Mouse (Mus musculus) hindbrain, embryonic 13.5 days (tissue): ENCODE results near the gene Msl2. TPM values are rescaled to one million over a fixed set of nuclear protein-coding genes. Genes with fewer than 3 reads are reported as not detected.

Experiments used
- ATAC-seq: fragments of 200-750 bp; cut with Nextera tagmentation; 2 replicates; pipeline ENCODE4 v1.8.0; 2017; ENCODE audit warnings: moderate TSS enrichment; ENCODE audit not compliant: low FRiP score
- H3K27ac ChIP-seq: fragments of 300-500 bp; sonication (generic); 2 replicates; pipeline ENCODE4 v1.5.1; 2015; ENCODE audit warnings: inconsistent platforms, mild to moderate bottlenecking, moderate library complexity
- H3K27me3 ChIP-seq: fragments of 300-500 bp; sonication (generic); 2 replicates; pipeline ENCODE4 v1.6.1; 2015; ENCODE audit warnings: mild to moderate bottlenecking, inconsistent platforms
- H3K36me3 ChIP-seq: fragments of 300-500 bp; sonication (generic); 2 replicates; pipeline ENCODE4 v1.6.1; 2015; ENCODE audit warnings: mild to moderate bottlenecking, inconsistent platforms
- H3K4me1 ChIP-seq: fragments of 300-500 bp; sonication (generic); replicated peaks from 2 replicates; pipeline ENCODE4 v1.6.1; 2015; ENCODE audit warnings: inconsistent platforms
- H3K4me2 ChIP-seq: fragments of 300-500 bp; sonication (generic); 2 replicates; pipeline ENCODE4 v1.6.1; 2015; ENCODE audit warnings: inconsistent platforms, mild to moderate bottlenecking, moderate library complexity
- H3K4me3 ChIP-seq: fragments of 300-500 bp; sonication (generic); 2 replicates; pipeline ENCODE4 v1.5.1; 2015; ENCODE audit warnings: mild to moderate bottlenecking, inconsistent platforms
- H3K9ac ChIP-seq: fragments of 300-500 bp; sonication (generic); 2 replicates; pipeline ENCODE4 v1.6.1; 2015; ENCODE audit warnings: mild to moderate bottlenecking, inconsistent platforms
- H3K9me3 ChIP-seq: fragments of 300-500 bp; sonication (generic); 2 replicates; pipeline ENCODE4 v1.6.1; 2016; ENCODE audit warnings: inconsistent platforms
- WGBS: fragments of 180-500 bp; shearing (Covaris S2); methylation state at CpG from one replicate; pipeline ENCODE4 v1.1.7; 2015; 5-methylcytosine and 5-hydroxymethylcytosine counted together
- polyA plus RNA-seq: library from polyadenylated mRNA; unstranded; fragments of >200 nt; fragmentation: Nextera tagmentation; extraction: Ambion mirVana; gene quantifications from 2 replicates; pipeline ENCODE4 v1.2.1, GENCODE M21; 2015

The Msl2 gene
- polyA plus RNA-seq, 1 experiment from 2014 or later = 6.6 TPM

DNA sequence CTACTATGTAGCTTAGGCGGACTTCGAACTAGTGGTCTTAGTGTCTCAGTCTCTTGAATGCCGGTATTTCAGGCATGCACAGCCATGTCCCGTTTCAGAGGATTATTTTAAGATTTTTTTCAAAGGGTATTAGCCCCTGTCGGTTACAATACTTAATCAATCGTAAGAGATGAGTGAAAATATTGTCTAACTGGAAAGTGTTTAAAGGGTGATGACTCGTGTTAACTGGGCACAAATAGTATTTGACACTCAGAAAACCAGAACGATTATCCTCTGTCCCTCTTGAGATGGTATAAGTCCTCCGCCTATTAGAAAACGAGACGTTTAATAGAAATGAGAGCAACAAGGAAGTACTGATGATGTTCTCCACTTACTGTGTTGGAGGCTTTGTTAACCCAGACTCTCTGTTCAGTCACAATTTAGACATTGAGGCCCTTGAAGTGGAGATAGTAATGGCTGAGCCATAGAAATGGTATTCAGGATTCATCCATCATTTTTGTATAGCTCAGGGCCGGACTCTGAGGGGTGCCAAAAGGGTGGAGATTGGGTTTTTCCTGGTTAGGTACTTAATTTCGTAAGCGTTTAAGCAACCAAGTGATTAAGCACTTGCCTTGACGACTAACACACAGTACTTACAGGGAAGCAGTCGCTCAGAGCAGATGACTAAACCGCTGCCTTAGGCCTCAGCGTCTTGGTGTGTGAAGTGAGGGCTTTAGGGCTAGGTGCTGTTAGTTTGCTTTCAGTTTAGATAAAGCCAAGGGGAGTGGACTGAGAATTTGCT lies 2.4 kb downstream of the Msl2 start:
- peak overlapping the region; percentile 98 for H3K9ac ChIP-seq
- no peaks in the 10 kb centered on the region for H3K36me3 ChIP-seq
- H3K27me3 ChIP-seq = no peaks in the 10 kb centered on the region
- peak overlapping the region; percentile 95 for H3K4me2 ChIP-seq
- no peak for ATAC-seq
- H3K4me1 ChIP-seq = peaks cover 44% of the 10 kb centered on the region
- 1% methylated on average over 18 of the region's 18 CpGs for whole genome bisulfite sequencing
- H3K27ac ChIP-seq = peak overlapping the region; percentile 27; the same call in 1 of the 2 replicates
- H3K4me3 ChIP-seq = peak overlapping the region; percentile 99
- H3K9me3 ChIP-seq = no peaks in the 10 kb centered on the region

DNA sequence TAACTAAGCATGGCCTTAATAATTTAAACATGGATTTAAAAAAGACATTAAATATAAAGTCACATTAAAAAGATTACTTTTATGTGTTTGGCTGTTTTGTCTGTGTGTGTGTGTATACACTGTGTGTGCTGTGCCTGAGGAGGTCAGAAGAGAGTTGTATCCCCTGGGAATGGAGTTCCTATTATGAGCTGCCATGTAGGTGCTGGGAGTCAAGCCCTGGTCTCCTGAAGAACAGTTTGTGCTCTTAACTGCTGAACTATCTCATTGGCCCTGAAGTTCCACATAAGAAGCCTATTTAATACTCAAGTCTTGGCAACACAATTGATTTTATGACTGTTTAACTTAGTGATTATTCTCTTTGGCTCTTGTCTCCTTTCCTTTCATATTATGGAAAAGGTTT lies 3.6 kb downstream of the Msl2 start:
- peaks cover 48% of the 10 kb centered on the region for H3K4me1 ChIP-seq
- H3K4me3 ChIP-seq = peak overlapping the region; percentile 99
- no peak overlapping the region for H3K27ac ChIP-seq
- peak overlapping the region; percentile 95 for H3K4me2 ChIP-seq
- no peaks in the 10 kb centered on the region for H3K9me3 ChIP-seq
- ATAC-seq = no peak
- H3K36me3 ChIP-seq = no peaks in the 10 kb centered on the region
- H3K9ac ChIP-seq = peak overlapping the region; percentile 98
- no peaks in the 10 kb centered on the region for H3K27me3 ChIP-seq

DNA sequence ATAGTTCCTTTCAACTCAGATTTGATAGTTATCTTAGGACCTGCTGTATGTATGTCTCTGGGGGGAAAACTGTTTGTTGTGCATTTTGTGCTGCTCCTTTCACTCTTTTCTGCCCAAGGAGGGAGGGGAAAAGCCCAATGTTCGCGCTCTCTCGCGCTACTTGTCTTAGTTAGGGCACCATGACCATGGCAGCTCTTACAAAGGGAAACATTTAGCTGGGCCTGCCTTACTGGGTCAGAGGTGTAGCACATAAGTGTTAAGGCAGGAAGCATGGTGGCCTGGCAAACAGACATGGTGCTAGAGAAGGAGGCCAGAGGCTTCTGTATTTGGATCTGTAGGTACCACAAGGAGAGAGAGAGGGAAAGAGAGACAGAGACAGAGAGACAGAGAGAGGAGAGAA lies 4.7 kb downstream of the Msl2 start:
- no peak for ATAC-seq
- Histone ChIP-seq H3K36me3 (no peaks in the 10 kb centered on the region), H3K9me3 (no peaks in the 10 kb centered on the region), H3K4me3 (peak overlapping the region; percentile 32), H3K9ac (no peak overlapping the region), H3K4me1 (peaks cover 44% of the 10 kb centered on the region), H3K27ac (no peak overlapping the region), H3K4me2 (peak overlapping the region; percentile 95), H3K27me3 (no peaks in the 10 kb centered on the region)
- 53% methylated on average over 4 of the region's 4 CpGs for WGBS

DNA sequence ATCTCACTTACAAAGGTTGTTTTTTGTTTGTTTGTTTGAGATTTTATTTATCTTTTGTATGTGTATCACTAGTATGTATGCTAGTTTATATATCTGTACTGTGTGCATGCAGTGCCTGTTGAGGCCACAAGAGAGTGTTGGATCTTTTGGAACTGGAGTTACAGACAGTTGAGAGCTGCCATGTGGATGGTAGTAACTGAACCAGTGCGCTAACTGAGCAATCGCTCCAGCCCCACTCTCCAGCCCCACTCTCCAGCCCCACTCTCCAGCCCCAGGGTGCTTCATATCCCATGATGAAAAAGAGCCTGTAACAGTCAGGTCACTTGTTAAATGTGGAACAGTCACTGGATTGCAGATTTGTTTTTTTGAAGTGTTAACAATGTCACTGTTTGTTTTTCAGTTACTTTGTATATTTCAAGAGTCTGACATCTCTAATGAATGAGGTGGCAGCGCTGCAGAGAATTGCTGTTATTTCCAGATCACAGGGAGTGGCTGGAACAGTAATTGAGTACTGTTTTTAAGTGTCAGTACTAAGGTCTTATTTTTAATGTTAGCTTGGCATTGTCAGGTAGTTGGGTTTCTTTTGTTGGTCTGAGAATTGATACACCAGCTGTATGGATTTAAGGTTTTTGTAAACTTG lies 6.3 kb downstream of the Msl2 start:
- no peaks in the 10 kb centered on the region for H3K27me3 ChIP-seq
- H3K4me1 ChIP-seq = peaks cover 44% of the 10 kb centered on the region
- peak overlapping the region; percentile 95; the same call in 1 of the 2 replicates for H3K4me2 ChIP-seq
- 0 out of 2 replicates have a peak overlapping the region, but pooled peaks have one; percentile 2 for H3K4me3 ChIP-seq
- H3K9me3 ChIP-seq = no peaks in the 10 kb centered on the region
- no peak overlapping the region for H3K27ac ChIP-seq
- H3K9ac ChIP-seq = no peak overlapping the region
- WGBS = 59% methylated on average over 3 of the region's 3 CpGs
- ATAC-seq = no peak
- H3K36me3 ChIP-seq = no peaks in the 10 kb centered on the region

DNA sequence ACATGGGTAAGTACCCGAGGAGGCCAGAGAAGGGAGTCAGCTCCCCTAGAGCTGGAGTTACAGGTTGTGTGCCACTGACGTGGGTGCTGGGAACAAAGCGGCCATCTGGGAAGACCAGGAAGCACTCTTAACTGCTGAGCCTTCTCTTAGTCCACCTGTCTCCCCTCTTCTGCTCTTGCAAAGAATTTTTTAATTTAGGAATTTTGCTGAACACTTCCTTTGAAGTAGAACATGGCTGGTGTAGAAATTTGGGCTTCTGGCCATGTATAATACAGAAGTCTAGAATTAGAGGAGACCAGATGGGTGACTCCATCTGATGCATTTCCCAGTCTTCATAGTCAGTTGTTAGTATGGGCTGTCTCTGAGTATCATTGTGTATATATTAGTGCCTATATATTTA lies 9.8 kb downstream of the Msl2 start:
- ATAC-seq = no peak
- H3K4me2 ChIP-seq = no peak overlapping the region
- 93% methylated on average over 3 of the region's 3 CpGs for WGBS
- H3K4me3 ChIP-seq = no peak overlapping the region
- H3K36me3 ChIP-seq = no peaks in the 10 kb centered on the region
- H3K27ac ChIP-seq = no peak overlapping the region
- H3K27me3 ChIP-seq = no peaks in the 10 kb centered on the region
- no peaks in the 10 kb centered on the region for H3K9me3 ChIP-seq
- no peak overlapping the region for H3K9ac ChIP-seq
- peaks cover 25% of the 10 kb centered on the region for H3K4me1 ChIP-seq

DNA sequence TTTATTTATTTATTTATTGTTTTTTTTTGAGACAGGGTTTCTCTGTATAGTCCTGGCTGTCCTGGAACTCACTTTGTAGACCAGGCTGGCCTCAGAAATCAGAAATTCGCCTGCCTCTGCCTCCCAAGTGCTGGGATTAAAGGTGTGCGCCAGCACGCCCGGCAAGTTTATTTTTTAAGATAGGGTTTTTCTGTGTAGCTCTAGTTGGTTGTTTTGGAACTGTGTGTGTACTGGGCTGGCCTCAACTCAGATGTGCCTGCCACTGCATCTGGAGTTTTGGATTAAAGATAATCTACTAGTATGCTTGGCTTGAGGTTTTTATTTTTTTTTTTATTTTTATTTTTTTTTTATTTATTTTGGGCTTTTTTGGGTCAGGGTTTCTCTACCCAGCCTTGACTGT lies 21.5 kb downstream of the Msl2 start:
- no peaks in the 10 kb centered on the region for H3K27me3 ChIP-seq
- 95% methylated on average over 4 of the region's 4 CpGs for WGBS
- H3K4me3 ChIP-seq = no peak overlapping the region
- no peak overlapping the region for H3K27ac ChIP-seq
- peaks cover 3% of the 10 kb centered on the region for H3K36me3 ChIP-seq
- H3K9ac ChIP-seq = no peak overlapping the region
- H3K4me2 ChIP-seq = no peak overlapping the region
- no peaks in the 10 kb centered on the region for H3K4me1 ChIP-seq
- peaks cover 4% of the 10 kb centered on the region; the same call in 1 of the 2 replicates for H3K9me3 ChIP-seq
- ATAC-seq = no peak

DNA sequence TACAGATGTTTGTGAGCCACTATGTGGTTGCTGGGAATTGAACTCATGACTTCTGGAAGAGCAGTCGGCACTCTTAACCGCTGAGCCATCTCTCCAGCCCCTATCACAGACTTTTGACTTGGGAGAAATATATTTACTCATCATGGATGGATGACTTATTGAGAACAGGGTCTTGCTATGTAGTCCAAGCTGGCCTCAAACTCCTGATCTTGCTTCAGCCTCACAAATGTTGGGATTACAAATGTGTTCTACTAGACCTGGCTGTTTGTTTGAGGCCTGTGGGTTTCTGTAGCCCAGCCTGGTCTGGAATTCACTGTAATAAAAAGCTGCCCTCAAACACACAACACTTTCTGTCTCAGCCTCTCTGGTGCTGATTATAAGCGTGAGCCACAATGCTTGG lies 22.6 kb downstream of the Msl2 start:
- Histone ChIP-seq H3K27ac (no peak overlapping the region), H3K27me3 (no peaks in the 10 kb centered on the region), H3K4me1 (no peaks in the 10 kb centered on the region), H3K4me2 (no peak overlapping the region), H3K36me3 (peaks cover 14% of the 10 kb centered on the region), H3K4me3 (no peak overlapping the region), H3K9ac (no peak overlapping the region), H3K9me3 (peaks cover 4% of the 10 kb centered on the region; the same call in 1 of the 2 replicates)
- no peak for ATAC-seq
- 98% methylated on average over 3 of the region's 3 CpGs for WGBS

DNA sequence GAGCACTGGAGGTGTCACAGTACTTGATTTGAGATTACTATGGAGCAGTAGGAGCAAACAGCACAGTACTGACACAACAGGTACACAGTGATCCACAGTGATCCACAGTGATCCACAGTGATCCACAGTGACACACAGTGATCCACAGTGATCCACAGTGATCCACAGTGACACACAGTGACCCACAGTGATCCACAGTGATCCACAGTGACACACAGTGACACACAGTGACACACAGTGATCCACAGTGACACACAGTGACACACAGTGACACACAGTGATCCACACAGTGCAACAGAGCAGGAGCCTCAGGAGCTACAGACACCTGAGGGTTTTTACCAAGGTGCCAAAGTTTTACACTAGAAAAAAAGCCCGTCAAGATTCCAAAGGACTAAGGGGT lies 23.6 kb downstream of the Msl2 start:
- no peak overlapping the region for H3K9ac ChIP-seq
- no peak overlapping the region for H3K4me3 ChIP-seq
- H3K27me3 ChIP-seq = no peaks in the 10 kb centered on the region
- no peak overlapping the region for H3K27ac ChIP-seq
- peaks cover 4% of the 10 kb centered on the region; the same call in 1 of the 2 replicates for H3K9me3 ChIP-seq
- peaks cover 3% of the 10 kb centered on the region; the same call in 1 of the 2 replicates for H3K4me1 ChIP-seq
- WGBS = 87% methylated on average over 1 of the region's 1 CpGs
- H3K4me2 ChIP-seq = no peak overlapping the region
- peaks cover 21% of the 10 kb centered on the region for H3K36me3 ChIP-seq
- ATAC-seq = 0 out of 2 replicates have a peak, but pooled peaks have one; percentile 43

DNA sequence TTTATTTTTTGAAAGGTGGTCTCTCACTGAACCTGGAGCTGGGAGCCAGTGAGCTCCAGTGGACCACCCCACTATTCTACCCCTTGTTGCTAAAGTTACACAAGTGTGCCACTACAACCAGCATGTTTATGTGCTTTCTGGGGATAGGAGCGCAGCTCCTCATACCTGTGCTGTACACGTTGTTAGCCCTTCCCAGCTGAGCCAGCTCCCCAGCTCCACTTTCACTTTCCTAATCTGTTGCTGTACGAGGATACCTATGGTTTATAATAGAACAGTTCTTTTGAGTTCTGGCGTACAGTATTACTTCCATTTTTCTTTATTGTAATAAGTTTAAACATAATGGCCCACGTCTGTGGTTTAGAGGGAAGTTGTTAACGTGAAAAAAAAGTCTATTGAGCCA lies 25.5 kb downstream of the Msl2 start:
- H3K9me3 ChIP-seq = peaks cover 4% of the 10 kb centered on the region; the same call in 1 of the 2 replicates
- peaks cover 21% of the 10 kb centered on the region for H3K36me3 ChIP-seq
- WGBS = 88% methylated on average over 6 of the region's 6 CpGs
- no peaks in the 10 kb centered on the region for H3K27me3 ChIP-seq
- H3K4me3 ChIP-seq = no peak overlapping the region
- no peak overlapping the region for H3K4me2 ChIP-seq
- no peak overlapping the region for H3K9ac ChIP-seq
- ATAC-seq = no peak
- H3K4me1 ChIP-seq = peaks cover 3% of the 10 kb centered on the region; the same call in 1 of the 2 replicates
- peak overlapping the region; percentile 23; the same call in 1 of the 2 replicates for H3K27ac ChIP-seq

DNA sequence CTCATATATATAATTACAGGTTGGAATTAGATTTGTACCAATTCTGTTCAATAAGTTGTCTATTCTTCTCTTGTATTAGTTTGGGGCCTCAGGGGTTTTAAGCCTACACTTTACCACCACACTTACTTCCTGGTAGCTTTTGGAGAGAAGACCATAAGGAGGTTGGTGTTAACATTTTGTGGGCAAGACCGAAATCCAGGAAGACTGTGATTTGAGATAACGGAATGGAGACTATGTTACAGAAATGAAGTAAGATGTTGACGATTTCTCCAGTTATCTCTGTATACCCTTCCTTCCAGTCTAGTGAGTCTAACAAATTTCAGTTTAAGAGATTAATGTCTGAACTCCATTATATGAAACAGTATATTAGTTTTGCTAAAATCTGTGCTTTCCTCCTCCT lies 26.3 kb downstream of the Msl2 start:
- 93% methylated on average over 3 of the region's 3 CpGs for WGBS
- ATAC-seq = no peak

DNA sequence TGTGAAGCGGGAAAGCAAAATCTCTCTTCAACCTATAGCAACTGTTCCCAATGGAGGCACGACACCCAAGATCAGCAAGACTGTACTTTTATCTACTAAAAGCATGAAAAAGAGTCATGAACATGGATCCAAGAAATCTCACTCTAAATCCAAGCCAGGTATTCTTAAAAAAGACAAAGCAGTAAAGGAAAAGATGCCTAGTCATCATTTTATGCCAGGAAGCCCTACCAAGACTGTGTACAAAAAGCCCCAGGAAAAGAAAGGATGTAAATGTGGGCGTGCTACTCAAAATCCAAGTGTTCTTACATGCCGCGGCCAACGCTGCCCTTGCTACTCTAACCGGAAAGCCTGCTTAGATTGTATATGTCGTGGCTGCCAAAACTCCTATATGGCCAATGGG lies 27.6 kb downstream of the Msl2 start:
- 93% methylated on average over 8 of the region's 8 CpGs for WGBS
- ATAC-seq = no peak
- no peak overlapping the region for H3K4me3 ChIP-seq
- H3K9ac ChIP-seq = no peak overlapping the region
- H3K27me3 ChIP-seq = no peaks in the 10 kb centered on the region
- H3K9me3 ChIP-seq = peaks cover 4% of the 10 kb centered on the region; the same call in 1 of the 2 replicates
- peaks cover 3% of the 10 kb centered on the region; the same call in 1 of the 2 replicates for H3K4me1 ChIP-seq
- H3K36me3 ChIP-seq = peaks cover 30% of the 10 kb centered on the region
- no peak overlapping the region for H3K4me2 ChIP-seq
- H3K27ac ChIP-seq = 0 out of 2 replicates have a peak overlapping the region, but pooled peaks have one; percentile 12

More for the DNA sequence above, 26.3 kb downstream of the Msl2 start:
- Histone ChIP-seq H3K36me3 (peaks cover 25% of the 10 kb centered on the region), H3K4me1 (peaks cover 3% of the 10 kb centered on the region; the same call in 1 of the 2 replicates), H3K9ac (no peak overlapping the region), H3K27me3 (no peaks in the 10 kb centered on the region), H3K4me2 (no peak overlapping the region), H3K9me3 (peaks cover 4% of the 10 kb centered on the region; the same call in 1 of the 2 replicates), H3K27ac (no peak overlapping the region), H3K4me3 (no peak overlapping the region)

DNA sequence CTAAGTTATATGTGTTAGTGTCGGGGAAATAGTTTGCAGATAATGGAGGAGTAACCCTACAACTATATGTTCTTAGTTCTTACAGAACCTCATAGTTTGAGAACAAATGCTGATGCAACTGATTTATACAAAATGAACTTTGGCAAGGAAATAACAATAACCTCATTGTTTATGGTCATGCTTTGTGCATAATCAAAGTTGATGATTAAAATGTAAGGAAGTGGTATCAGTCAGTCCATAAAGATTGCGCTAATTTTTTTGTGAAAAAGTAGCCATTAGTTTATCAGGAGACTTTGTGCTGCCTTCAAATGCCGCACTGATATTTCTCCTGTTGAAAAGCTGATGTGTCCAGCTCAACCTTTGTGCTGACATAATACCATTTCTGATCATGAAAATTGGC lies 28.4 kb downstream of the Msl2 start:
- Histone ChIP-seq H3K4me1 (peaks cover 3% of the 10 kb centered on the region; the same call in 1 of the 2 replicates), H3K36me3 (peaks cover 36% of the 10 kb centered on the region), H3K4me2 (no peak overlapping the region), H3K9ac (no peak overlapping the region), H3K4me3 (no peak overlapping the region), H3K9me3 (peaks cover 4% of the 10 kb centered on the region; the same call in 1 of the 2 replicates), H3K27me3 (no peaks in the 10 kb centered on the region), H3K27ac (no peak overlapping the region)
- no peak for ATAC-seq
- WGBS = 95% methylated on average over 3 of the region's 3 CpGs
